8 mouse cellular contexts compared by ENCODE assay signal in genomic region chr10:68239426-68240070, GRCm38 (mm10). TPM values are rescaled to one million over a fixed set of nuclear protein-coding genes. Genes with fewer than 3 reads are reported as not detected.
DNase-seq lines count a peak whose midpoint lies in the region; ATAC-seq and TF ChIP-seq lines count a peak whose summit lies in the region.

No protein-coding gene starts in this region.

- H3K4me1 ChIP-seq in heart, embryonic 10.5 days, result peaks cover 3% of the 10 kb centered on the region; the same call in 1 of the 2 replicates
- H3K4me1 ChIP-seq in lung, embryonic 14.5 days (ENCODE audit: insufficient read depth), result peaks cover 16% of the 10 kb centered on the region
- H3K4me1 ChIP-seq in bone marrow, adult 2 months (ENCODE audit: control insufficient read depth, insufficient read depth, low read length), result peaks cover 4% of the 10 kb centered on the region

- no peak for TF ChIP-seq POLR2A in bone marrow, adult 2 months (IDR thresholded peaks at IDR 0.05; ENCODE audit: borderline replicate concordance, control insufficient read depth, low read depth, low read length)

- no peaks in the 10 kb centered on the region for H3K27me3 ChIP-seq in heart, embryonic 10.5 days (ENCODE audit: insufficient read depth, poor library complexity, severe bottlenecking)
- H3K27me3 ChIP-seq in lung, embryonic 14.5 days (ENCODE audit: insufficient read depth, low read length), result no peaks in the 10 kb centered on the region

- no peak for DNase-seq in heart, embryonic 10.5 days (ENCODE audit: low spot score)
- no peak for DNase-seq in heart, postnatal 4 days
- no peak for DNase-seq in lung, embryonic 14.5 days
- no peak for DNase-seq in lung, postnatal 14 days
- no peak for DNase-seq in right cerebral cortex, postnatal 14 days
- DNase-seq in right cerebral cortex, adult 2 months (ENCODE audit: low spot score in 2 of 2), result no peak

- no peak for ATAC-seq in lung, embryonic 14.5 days (ENCODE audit: insufficient read depth)
- ATAC-seq in megakaryocyte progenitor cell, adult 5-6 weeks (replicated peaks; ENCODE audit: poor library complexity), result 0 out of 2 replicates have a peak, but pooled peaks have one; percentile 10

- H3K4me3 ChIP-seq in heart, embryonic 10.5 days, result no peak overlapping the region
- H3K4me3 ChIP-seq in lung, embryonic 14.5 days (ENCODE audit: low read depth, low read length), result no peak overlapping the region
- no peak overlapping the region for H3K4me3 ChIP-seq in bone marrow, adult 2 months (replicated peaks; ENCODE audit: control insufficient read depth, low read depth, low read length)

- H3K36me3 ChIP-seq in heart, embryonic 10.5 days, result peaks cover 23% of the 10 kb centered on the region
- peaks cover 36% of the 10 kb centered on the region for H3K36me3 ChIP-seq in lung, embryonic 14.5 days (ENCODE audit: insufficient read depth)

- H3K9me3 ChIP-seq in heart, embryonic 10.5 days, result no peaks in the 10 kb centered on the region
- H3K9me3 ChIP-seq in lung, embryonic 14.5 days (ENCODE audit: low read depth, low read length), result no peaks in the 10 kb centered on the region

- TF ChIP-seq CTCF in lung, embryonic 14.5 days (IDR thresholded peaks at IDR 0.05; ENCODE audit: low read depth), result no peak
- no peak for TF ChIP-seq CTCF in bone marrow, adult 2 months (IDR thresholded peaks at IDR 0.05; ENCODE audit: control insufficient read depth, insufficient read depth, low read length)

- peak overlapping the region; percentile 52; the same call in 1 of the 2 replicates for H3K27ac ChIP-seq in heart, embryonic 10.5 days
- peak overlapping the region; percentile 61 for H3K27ac ChIP-seq in lung, embryonic 14.5 days (ENCODE audit: low read depth)
- peak overlapping the region; percentile 21; the same call in 1 of the 2 replicates for H3K27ac ChIP-seq in bone marrow, adult 2 months (ENCODE audit: control insufficient read depth, insufficient read depth, low read depth, low read length, poor library complexity)

- 71% methylated on average over 7 of the region's 7 CpGs for WGBS in heart, embryonic 10.5 days
- WGBS in lung, embryonic 14.5 days, result 64% methylated on average over 7 of the region's 7 CpGs
- WGBS in bone marrow, adult 2 months, result 51% methylated on average over 7 of the region's 7 CpGs

- H3K9ac ChIP-seq in lung, embryonic 14.5 days, result no peak overlapping the region

- H3K4me2 ChIP-seq in lung, embryonic 14.5 days, result peak overlapping the region; percentile 3; the same call in 1 of the 2 replicates

RNA-seq across cellular contexts. Expression of gene Arid5b, which starts 39.0 kb away (rescaled TPM):
- 12.4 and 18.2 TPM in 2 replicates for polyA plus RNA-seq in heart, embryonic 10.5 days (2016; fragmentation: Nextera tagmentation; extraction: Ambion mirVana)
- 10 to 100 TPM; 24.1 to 24.8 TPM for total RNA-seq in heart, postnatal 4 days (2021)
- polyA plus RNA-seq in lung, embryonic 14.5 days (2014; fragmentation: Nextera tagmentation; extraction: Ambion mirVana), result 41.2 and 41.6 TPM in 2 replicates
- polyA plus RNA-seq in bone marrow, adult 2 months (2011; ENCODE audit: insufficient read depth, insufficient read length, low replicate concordance, missing spikeins), result 2.7 and 14.3 TPM in 2 replicates
- total RNA-seq in megakaryocyte progenitor cell, adult 5-6 weeks (2015), result 21.7 and 22.5 TPM in 2 replicates
- total RNA-seq in megakaryocyte progenitor cell, adult 5-6 weeks (2017), result 10.0 and 10.6 TPM in 2 replicates
